Mouse (Mus musculus): ENCODE results near the gene Plcd1. TPM values are rescaled to one million over a fixed set of nuclear protein-coding genes. Genes with fewer than 3 reads are reported as not detected.

Plcd1 gene
- total RNA-seq, 2 experiments from 2014 or later, result not detected

DNA sequence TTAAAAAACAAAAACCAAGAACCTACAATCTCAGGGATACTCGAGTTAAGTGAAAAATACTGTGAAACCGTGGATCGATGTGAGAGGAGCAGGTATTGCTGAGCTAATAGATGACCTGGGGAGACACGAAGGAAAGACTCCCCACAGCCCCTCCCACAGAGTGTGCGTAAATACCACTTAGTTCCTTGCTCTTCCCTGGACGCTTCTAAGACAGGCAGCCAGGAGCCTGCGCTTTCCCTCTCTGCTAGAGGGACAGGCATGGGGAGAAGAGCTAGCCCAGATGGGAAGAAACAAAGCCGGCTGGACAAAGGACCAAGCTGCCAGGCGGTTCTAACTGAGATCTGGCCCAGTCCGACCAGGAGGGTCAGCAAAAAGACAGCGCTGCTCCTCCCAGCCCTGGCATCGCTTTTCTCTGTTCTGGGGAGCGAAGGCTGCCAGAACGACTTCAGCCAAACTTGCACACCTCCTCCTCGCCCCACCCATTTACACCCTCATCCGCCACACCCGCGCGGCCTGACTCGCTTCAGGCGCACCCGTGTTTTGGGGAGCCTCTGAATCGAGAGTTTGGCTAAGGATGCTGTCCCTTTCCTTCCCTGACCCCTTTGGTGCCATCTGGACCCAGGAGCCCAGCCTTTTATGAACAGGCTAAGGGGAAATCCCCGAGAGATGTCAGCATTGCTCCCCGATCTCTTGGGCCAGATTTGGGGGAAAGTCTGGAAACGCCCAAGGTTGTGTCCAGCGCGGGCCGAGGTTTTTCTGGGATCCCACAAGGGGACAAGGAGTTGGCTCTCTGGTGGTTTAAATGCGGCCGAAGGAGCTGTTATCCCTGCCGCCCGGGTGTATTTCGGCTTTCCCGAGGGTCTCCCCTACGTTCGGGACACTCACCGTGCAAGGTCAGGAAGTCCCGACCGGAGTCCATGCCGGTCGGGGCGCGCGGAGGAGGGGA lies 556 bp downstream of the Plcd1 start:
- ATAC-seq (replicated peaks; ENCODE audit: low FRiP score, poor library complexity, severe bottlenecking), result no peak

DNA sequence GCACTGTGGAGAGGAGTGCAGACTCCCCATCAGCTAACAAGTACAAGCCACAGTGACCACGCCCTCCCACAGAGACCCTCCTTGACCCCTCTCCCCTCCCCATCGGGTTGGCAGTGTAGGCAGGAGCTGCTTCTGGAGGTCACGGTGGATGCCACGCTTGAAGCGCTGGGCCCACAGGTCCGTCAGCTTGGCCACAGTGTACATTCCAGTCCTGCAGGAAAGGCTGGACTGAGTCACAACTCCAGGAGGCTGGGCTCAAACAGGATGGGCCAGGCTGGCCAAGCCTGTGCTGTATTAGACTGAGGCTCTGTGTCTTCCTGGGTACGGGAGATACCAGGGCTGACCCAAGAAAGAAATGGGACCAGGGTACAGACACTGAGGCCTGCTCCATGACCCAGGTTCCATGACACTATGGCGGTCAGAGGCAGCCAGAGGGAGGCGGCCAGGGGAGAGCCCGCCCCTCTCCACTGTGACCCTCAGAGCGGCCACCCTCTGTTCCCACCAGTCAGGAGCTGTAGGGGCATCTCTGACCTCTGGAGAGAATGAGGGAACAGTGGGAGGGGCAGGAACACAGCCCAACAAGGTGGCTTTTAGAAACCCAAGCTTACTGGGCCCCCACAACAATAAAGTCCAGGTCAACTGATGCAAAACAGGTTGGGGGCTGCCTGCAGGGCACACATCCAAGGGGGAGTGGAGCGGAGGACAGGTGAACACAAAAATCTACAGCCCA lies 1.6 kb downstream of the Plcd1 start:
- 0 out of 2 replicates have a peak, but pooled peaks have one; percentile 7 for ATAC-seq (replicated peaks; ENCODE audit: low FRiP score, poor library complexity, severe bottlenecking)

DNA sequence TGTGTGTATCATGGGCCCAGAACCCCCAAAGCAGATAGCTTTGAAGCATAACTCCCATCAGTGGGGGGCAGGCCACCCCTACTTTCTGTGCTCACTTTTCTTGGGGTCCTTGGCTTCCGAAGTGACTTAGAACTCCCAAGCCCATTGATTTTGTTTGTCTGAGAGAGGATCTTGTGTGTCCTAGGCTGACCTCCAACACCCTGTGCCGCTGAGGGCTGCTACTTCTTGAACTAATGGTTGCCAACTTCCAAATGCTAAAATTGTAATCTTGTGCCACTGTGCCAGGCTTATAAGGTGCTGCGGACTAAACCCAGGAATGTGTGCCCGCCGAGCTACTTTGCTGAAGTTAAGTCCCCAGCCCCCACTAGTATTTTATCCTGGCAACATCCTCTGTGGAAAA lies 2.8 kb downstream of the Plcd1 start:
- ATAC-seq (replicated peaks; ENCODE audit: low FRiP score, poor library complexity, severe bottlenecking), result no peak

DNA sequence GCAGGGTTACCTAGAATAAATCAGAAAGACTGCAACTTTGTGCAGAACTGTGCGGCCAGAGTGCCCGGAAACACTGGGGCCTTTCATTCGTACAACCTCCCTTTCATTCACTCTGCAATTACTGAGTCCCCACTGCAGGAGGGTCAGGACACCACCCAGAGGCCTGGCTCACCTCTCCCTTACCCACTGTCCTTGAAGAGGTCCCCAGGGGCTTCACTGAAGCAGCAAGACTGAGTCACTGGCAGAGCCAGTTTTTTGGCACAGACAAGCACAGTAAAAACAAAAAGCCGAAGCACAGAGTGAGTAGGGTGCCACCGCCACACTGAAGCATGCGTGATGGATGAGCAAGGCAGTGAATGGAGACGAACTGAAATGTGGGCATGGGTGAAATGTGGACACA lies 3.9 kb downstream of the Plcd1 start:
- no peak for ATAC-seq (replicated peaks; ENCODE audit: low FRiP score, poor library complexity, severe bottlenecking)

DNA sequence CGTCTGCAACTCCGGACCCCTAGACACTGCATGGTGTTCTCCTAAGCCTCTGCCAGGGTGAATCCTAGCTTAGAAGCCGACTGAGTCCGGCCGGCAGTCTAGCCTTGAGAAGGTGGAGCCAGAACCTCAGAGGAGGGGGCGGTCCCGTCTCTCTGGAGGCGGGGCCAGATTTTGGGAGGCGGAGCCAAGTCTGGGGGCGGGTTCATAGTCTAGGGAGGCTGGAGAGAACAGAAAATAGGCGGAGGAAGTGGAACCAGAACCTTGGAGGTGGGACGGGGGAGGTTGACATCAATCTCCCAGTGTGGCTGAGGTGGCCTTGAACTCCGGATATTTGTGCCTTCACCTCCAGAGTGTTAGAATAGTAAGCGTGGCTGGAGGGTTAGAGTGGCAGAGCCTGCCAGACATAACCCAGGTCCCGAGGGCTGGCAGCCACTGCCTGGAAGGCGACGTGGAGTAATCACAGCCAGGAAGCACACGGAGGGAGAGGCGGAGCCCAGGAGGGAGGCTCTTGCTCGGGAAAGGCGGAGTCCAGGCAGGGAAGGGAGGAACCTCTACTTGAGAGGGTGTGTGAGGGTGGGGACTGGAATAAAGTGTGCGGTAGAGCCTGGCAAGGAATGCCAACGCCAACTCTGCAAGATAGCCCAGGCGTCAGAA lies 5.0 kb downstream of the Plcd1 start:
- peak; percentile 35; the same call in 1 of the 2 replicates for ATAC-seq (replicated peaks; ENCODE audit: low FRiP score, poor library complexity, severe bottlenecking)

DNA sequence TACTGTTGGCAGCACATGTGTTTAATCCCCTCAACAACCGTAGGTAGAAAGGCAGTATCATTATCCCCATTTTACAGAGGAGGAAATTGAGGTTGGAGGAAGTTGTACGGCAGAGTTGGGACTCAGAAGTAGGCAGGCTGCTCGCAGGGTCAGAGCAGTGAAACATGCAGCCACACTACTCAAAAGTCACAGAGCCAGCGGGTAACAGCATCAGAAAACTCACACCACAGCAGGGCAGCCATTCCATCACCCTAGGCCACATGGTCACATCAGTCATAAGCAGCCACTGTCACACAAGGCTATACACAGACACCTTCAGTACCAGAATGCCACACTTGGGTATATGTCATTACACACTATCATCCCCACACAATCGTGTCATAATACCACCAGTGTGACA lies 6.0 kb downstream of the Plcd1 start:
- ATAC-seq (replicated peaks; ENCODE audit: low FRiP score, poor library complexity, severe bottlenecking), result no peak

DNA sequence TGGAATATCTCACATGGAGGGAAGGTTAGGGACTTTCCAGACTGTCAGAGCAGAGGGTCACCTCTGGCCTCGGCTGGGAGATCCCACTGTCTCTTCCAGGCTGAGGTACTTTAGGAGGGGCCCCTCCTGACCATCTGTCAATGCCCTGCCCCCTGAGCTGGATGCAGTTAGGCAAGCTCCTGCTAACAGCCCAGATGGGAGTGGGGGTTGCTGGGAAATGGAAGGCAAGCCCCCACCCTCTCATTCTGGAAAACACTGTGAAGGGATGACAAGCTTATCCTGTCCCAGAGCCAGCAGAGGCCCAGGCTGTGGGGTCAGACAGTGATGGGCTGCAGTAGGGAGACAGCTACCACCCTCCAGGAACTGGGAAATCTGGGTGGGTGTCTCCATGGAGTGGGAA lies 6.9 kb downstream of the Plcd1 start:
- no peak for ATAC-seq (replicated peaks; ENCODE audit: low FRiP score, poor library complexity, severe bottlenecking)

DNA sequence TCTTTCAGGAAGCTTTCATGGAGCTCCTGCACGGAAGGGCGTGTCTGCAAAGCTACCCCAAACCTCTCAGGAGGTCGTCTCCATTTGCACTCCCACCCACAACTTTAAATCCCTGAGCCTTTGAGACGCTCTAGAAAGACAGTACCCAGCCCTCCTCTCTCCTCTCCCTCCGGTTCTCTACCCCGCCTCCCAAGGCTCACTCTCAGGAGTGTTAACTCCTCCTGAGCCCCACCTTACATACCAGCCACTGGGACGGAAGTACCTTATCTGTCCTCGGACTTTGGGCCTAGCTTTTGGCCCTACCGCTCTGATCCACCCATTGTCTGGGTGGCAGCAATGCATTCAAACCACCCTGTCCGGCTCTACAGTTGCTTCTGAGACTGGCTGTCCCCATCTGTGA lies 9.3 kb downstream of the Plcd1 start:
- ATAC-seq (replicated peaks; ENCODE audit: low FRiP score, poor library complexity, severe bottlenecking), result no peak

DNA sequence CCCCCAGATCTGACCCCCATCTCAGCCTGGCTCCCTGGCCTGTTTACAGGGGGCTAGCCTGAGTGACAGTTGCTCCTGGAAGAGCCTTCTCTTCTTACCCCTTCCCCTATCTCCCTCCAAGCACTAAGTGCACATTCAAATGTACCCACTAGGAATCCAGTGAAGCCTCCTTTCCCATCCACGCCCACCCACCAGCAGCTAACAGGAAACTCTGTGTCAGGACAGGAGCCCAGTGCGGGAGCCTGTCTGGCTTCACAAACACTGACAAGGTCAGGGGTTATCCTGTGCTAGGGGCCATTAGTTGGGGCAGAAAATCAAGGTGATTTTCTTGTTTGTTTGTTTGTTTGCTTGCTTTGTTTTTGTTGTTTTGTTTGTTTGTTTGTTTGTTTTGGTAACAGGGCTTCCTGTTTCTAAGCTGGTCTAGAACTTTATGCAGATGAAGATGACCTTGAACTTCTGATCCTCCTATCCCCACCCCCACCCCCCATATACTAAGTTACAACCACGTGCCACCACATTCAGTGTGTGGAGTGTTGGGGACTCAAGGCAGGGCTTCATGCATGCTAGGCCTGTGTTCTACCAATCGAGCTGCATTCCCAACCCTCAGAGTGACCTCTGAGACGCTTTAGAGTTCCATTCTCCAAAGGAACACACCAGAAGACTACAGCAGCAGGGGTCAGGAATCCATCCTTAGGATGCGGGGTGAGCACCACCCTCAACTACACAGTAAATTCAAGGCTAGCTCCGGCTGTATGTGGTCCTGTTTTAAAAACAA lies 10.5 kb downstream of the Plcd1 start:
- no peak for ATAC-seq (replicated peaks; ENCODE audit: low FRiP score, poor library complexity, severe bottlenecking)

DNA sequence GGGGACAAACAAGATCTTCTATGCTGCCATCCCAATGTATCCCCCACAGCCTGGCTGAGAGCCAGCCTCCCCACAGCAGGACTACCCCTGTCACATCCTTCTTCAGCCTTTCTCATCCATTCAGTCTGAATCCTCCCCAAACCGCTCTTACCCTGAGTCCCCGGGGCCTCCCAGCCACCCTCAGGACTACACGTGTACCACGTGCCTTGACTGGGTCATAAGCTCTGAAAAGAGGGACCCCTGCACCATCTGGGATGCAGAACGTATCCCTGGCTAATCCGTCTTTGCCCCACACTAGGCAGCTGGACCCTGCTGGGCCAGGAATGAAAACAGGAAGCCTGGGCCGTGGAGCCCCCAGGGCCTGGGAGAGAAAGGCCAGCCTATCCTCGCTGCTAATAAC lies 11.3 kb downstream of the Plcd1 start:
- no peak for ATAC-seq (replicated peaks; ENCODE audit: low FRiP score, poor library complexity, severe bottlenecking)

DNA sequence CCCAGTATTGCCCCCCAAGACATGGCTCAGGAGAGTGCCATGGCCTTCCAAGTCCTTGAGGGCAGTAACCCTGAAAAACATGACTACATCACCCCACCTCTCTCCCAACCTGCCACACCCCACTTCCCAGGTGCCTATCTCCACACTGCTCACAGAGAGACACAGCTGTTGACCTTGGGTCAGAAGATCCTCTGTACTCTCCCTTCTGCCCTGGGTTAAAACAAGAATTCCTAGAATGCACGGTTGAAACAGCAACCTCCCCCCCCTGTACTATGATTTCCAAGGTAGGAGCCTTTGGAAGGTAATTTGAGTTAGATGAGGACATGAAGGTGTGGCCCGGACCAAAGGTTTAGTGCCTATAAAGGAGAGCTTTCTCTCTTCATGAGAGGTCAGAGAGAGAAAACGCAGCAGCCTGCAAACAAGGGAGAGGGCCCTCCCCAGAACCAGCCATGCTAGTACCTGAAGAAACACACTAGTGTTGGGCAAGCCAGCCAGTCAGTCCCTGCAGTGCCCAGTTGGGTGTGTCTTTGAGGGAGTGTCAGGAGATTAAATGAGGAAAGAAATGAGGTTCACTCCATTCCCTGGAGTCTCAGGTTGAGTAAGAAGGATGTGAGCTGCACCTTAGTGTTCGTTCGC lies 13.1 kb downstream of the Plcd1 start:
- ATAC-seq (replicated peaks; ENCODE audit: low FRiP score, poor library complexity, severe bottlenecking), result no peak

DNA sequence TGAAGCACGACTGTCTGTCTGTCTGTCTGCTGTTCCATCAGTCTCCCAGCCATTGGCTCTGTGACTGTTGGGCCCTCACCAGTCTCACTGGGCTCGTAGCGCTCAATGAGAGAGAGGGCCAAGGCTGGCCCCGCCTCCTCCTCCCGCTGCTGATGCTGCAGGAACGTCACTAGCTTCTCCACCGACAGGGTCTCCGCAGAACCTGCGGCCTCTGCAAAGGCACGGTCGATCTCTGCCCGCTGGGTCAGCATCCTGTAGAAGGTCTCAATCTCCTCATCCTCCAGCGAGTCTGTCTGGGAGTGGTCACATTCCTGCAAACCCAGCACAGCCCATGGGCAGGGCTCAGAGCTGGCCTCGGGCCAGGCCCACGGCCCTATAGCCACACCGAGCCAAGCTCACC lies 17.6 kb downstream of the Plcd1 start:
- ATAC-seq (replicated peaks; ENCODE audit: low FRiP score, poor library complexity, severe bottlenecking), result no peak

DNA sequence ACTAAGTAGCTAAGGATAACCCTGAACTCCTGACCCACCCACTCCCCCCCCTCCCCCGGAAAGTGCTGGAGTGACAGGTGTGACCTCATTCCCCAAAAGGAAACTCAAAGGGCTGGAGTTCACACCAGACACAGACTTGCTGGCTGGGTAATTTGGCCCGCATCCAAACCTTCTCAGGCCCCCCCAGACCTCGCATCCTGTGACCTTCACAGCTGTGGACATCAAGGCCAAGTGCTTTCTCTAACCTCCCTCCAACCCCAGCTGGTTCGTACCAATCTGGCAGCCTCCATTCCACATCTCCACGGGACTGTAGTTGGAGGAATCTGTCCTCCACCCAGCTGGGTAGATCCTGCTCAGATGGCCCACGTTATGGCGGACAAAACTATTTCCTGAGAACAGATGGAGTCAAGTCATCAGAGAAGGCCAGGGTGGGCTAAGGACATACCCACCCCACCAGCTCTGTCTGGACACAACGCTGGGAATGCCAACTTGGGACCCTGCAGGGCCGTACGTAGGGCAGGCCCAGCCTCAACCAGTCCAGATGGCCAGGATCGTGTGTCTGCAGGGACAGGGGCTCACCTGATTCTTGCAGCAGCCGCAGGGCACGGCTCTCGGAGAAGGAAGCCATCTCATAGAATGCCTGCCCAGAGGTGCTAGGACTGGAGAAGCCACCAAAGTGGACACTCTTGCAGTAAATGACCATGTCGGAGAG lies 20.0 kb downstream of the Plcd1 start:
- ATAC-seq (replicated peaks; ENCODE audit: low FRiP score, poor library complexity, severe bottlenecking), result no peak

DNA sequence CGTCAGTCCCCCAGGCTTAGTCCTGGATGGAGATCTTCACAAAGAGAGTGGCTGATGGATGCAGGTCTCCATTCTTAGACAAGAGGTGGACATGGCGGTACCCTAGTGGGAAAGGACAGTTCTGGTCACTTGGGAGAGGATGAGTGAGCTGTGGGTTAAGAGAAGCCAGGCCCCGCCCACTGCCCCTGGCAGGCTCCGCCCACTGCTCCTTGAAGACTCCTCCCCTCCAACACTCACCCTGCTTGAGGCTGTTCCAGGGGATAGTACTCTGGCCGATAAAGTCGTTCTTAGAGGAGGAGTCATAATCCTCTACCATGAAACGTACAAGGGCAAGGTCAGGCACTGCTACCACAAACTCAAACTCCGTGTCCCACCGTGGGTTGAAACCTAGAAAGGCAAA lies 21.5 kb downstream of the Plcd1 start:
- ATAC-seq (replicated peaks; ENCODE audit: low FRiP score, poor library complexity, severe bottlenecking), result no peak

DNA sequence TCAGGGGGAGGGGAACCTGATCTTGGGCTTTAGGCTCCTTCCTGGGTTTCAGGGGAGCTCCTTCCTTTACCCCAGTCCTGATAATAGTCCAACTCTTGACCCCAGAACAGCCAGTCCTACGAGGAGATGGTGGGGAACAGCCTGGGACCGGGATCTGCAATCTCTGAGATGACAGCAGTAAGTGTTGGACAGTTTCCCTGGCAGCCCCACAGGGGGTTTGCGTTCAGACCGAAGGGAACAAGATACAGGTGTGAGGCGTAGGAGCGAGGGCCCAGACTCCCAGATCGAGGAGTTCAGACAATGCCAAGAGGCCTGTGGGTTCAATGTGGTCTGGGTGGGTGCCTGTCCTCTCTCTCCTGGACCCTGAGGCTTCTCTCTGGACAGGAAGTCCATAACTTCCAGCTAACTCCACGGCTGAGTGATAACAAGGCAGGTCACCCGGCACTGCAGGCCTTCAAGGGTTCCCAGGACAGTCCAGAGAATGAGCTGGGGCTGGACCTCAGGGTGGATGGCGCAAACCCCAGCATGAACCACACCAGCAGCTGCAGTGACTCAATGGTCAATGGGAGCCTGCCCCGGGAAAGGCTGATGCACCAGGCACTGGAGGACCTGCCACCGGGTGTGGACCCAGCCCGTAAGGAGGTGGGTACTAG lies 23.0 kb downstream of the Plcd1 start:
- no peak for ATAC-seq (replicated peaks; ENCODE audit: low FRiP score, poor library complexity, severe bottlenecking)

DNA sequence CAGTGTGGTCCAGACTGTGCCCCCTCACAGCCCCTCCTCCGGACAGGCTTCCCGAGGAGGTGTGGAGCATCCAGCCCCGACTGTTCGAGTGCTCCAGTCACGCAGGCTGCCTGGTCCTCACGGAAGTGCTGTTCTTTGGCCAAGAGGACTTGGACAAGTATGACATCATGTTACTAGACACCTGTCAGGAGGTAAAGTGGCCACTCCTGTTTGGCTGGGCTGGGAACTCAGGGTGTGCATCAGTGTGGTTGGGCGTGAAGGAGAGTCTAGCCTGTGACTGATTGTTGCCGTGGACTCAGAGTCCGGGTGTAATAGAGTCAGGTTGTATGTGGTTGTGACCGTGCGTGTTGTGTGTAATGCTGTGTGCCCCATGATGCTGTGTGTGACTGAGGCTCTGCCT lies 25.0 kb downstream of the Plcd1 start:
- ATAC-seq (replicated peaks; ENCODE audit: low FRiP score, poor library complexity, severe bottlenecking), result no peak

DNA sequence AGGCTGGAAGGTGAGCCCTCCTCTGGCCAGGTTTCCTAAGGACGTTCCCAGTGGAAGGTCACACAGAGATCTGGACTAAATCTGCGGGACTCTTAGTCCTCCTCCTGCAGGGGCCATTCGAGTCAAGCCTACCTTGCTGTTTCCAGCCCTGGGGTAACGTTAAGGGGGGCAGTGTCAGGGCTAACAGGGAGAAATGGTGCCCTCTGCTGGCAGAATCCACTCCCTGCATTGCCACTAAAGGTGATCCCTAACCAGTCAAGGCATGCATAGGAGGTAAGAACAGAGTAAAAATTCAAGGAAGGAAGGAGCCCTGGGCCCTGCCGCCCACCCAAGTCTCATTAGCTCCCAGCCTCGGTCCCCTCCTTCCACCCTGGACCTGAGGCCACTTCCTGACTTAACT lies 25.7 kb downstream of the Plcd1 start:
- no peak for ATAC-seq (replicated peaks; ENCODE audit: low FRiP score, poor library complexity, severe bottlenecking)

DNA sequence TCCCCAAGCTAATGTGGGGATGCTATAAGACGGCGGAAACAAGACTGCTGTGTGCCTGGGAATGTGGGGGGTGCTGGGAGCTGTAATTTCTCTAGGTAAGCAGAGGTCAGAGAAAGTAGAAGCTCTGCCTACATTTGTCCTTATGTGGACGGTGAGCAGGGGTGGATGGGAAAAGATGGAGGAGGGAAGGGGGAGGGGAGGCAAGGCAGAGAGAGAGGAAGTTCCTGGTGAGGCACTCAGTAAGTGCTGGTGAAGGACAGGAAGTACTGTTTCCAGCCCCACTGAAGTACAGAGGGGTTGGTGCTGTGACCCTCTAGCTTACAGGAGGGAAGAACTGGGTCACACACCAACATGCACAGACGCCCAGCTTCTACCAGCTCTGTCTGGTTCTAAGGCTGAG lies 29.0 kb downstream of the Plcd1 start:
- ATAC-seq (replicated peaks; ENCODE audit: low FRiP score, poor library complexity, severe bottlenecking), result no peak

Measured in erythroblast, adult 5-6 weeks (primary cell).